Mouse (Mus musculus): ENCODE measurements around the gene Cdk2ap1.
"Not testable (repeated sequence)": the region's sequence is repeated elsewhere in the genome, so short reads cannot be mapped to it uniquely, and the experiment has no call there.

Cdk2ap1 gene

GRCm38 (mm10) chr5:124351111-124351560 is 11.7 kb downstream of the Cdk2ap1 start:
- peak; percentile 76 for DNase-seq

GRCm38 (mm10) chr5:124350350-124350749 is 12.5 kb downstream of the Cdk2ap1 start:
- DNase-seq, result no peak

GRCm38 (mm10) chr5:124349196-124349595 is 13.7 kb downstream of the Cdk2ap1 start:
- no peak for DNase-seq

GRCm38 (mm10) chr5:124342897-124343296 is 20.0 kb downstream of the Cdk2ap1 start:
- no peak for DNase-seq

- peak; percentile 52 for DNase-seq
Measured at GRCm38 (mm10) chr5:124341753-124342339, 21.0 kb downstream of the Cdk2ap1 start.

GRCm38 (mm10) chr5:124338791-124339190 is 24.1 kb downstream of the Cdk2ap1 start:
- no peak for DNase-seq

GRCm38 (mm10) chr5:124337909-124338308 is 25.0 kb downstream of the Cdk2ap1 start:
- DNase-seq, result peak; percentile 80

- no peak for DNase-seq
Measured at GRCm38 (mm10) chr5:124337103-124337502, 25.8 kb downstream of the Cdk2ap1 start.

GRCm38 (mm10) chr5:124334392-124334791 is 28.5 kb downstream of the Cdk2ap1 start:
- DNase-seq, result peak; percentile 81

- DNase-seq, result no peak
Measured at GRCm38 (mm10) chr5:124330086-124330485, 32.8 kb downstream of the Cdk2ap1 start.

GRCm38 (mm10) chr5:124327510-124328364 is 35.1 kb downstream of the Cdk2ap1 start, which contains the start of the genes Mphosph9 and 2810006K23Rik:
Gene Mphosph9, minus strand, starts transcription at chr5:124327972.
Gene 2810006K23Rik, plus strand, starts transcription at chr5:124328089.
- DNase-seq, result peak; percentile 99

- DNase-seq, result no peak
Measured at GRCm38 (mm10) chr5:124326829-124327228, 36.1 kb downstream of the Cdk2ap1 start.

- no peak for DNase-seq
Measured at GRCm38 (mm10) chr5:124317648-124318047, 45.2 kb downstream of the Cdk2ap1 start.

GRCm38 (mm10) chr5:124315941-124316340 is 46.9 kb downstream of the Cdk2ap1 start:
- no peak for DNase-seq

- DNase-seq, result no peak
Measured at GRCm38 (mm10) chr5:124315498-124315897, 47.4 kb downstream of the Cdk2ap1 start.

GRCm38 (mm10) chr5:124310091-124310490 is 52.8 kb downstream of the Cdk2ap1 start:
- no peak for DNase-seq

- no peak for DNase-seq
Measured at GRCm38 (mm10) chr5:124309155-124309554, 53.7 kb downstream of the Cdk2ap1 start.

GRCm38 (mm10) chr5:124302853-124303252 is 60.0 kb downstream of the Cdk2ap1 start:
- not testable (repeated sequence) for DNase-seq

GRCm38 (mm10) chr5:124300132-124300531 is 62.8 kb downstream of the Cdk2ap1 start:
- DNase-seq, result no peak

- DNase-seq, result not testable (repeated sequence)
Measured at GRCm38 (mm10) chr5:124299307-124299706, 63.6 kb downstream of the Cdk2ap1 start.

GRCm38 (mm10) chr5:124296475-124296874 is 66.4 kb downstream of the Cdk2ap1 start:
- DNase-seq, result no peak
